Mouse (Mus musculus): ENCODE data around the gene Mindy1. TPM values are rescaled to one million over a fixed set of nuclear protein-coding genes. Genes with fewer than 3 reads are reported as not detected.

Gene Mindy1
- 100 to 1,000 TPM; 120 to 147 TPM for total RNA-seq (2021)
- long read RNA-seq, experiment 1, transcript Mindy1-202 (10 exons, 2,827 nt) = major isoform, 64 of 116 reads
- long read RNA-seq, experiment 1, transcript Mindy1-201 (10 exons, 2,800 nt) = minor isoform, 6 of 116 reads
- long read RNA-seq, experiment 1, partial matches to known transcripts = 23 of 116 reads
- long read RNA-seq, experiment 1, other reads (novel, unspliced or antisense) = 22 of 116 reads
- long read RNA-seq, experiment 2, transcript Mindy1-202 (10 exons, 2,827 nt) = major isoform, 32 of 45 reads
- long read RNA-seq, experiment 2, partial matches to known transcripts = 3 of 45 reads
- long read RNA-seq, experiment 2, other reads (novel, unspliced or antisense) = 6 of 45 reads

DNA sequence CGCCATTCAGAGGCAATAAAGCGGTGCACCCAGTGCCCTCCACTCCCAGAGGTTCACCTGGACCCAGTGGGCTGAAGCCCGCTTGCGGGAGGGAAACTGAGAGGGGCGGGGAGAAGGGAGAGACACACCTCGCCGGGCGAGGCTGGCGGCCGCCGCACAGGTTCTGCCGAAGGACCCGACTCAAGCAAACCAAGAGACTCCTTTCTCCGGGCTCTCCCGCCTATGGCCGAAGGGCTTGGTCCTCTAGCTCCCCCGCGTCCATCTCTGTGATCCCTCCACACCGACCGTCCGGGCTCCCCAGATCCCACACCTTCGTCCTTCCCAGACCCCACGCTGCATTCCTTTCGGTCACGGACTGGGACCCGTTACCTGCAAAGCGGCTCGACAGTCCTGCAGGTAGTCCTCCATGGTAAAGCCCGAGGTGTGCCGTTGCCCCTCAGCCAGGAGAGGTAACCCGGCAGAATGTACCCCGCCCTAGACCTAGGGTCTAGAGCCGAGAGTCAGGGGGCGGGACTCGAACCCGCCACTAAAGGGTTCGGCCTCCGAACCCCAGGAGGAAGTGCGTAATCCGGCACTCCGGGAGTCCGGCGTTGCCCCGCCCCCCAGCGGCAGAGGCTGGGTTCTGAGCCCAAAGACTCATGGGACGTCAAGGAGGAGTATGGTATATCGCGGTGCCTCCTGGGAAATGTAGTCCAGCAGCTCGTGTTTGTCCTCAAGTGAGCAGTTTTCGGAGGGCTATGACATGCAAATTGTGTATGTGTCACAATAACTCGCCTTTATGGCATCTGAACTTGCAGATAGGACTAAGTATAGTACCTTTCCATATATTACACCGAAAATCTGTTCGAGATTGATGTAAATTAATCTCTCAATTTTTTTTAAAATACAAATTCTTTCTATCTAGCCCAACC, at the start of gene Mindy1, which contains the start of gene Prune1:
Gene Mindy1 (plus strand): TSS at position 130 of the 911 bp plus-strand sequence.
Gene Prune1 (minus strand): TSS at position 861 of the 911 bp plus-strand sequence.
- DNase-seq = peak; percentile 99 to 100

DNA sequence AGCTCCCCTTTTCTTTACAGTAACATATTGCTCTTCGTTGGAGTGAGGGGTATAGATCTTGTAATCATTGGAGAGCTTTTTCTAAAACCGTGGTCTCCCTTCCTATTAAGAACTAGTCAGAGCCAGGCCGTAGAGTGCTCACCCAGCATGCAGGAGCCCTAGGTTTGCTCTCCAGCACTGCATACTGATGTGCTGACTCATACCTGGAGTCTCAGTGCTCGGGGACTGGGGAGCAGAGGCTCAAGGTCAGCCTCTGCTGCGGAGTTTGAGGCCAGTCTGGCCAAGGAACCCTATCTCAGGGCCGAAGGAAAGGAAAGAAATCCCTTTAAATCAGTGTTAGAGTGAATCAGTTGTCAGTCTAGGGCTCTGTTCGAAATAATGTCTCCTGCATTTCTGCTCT, 48.4 kb upstream of the Mindy1 start:
- peak; percentile 78 to 81 for DNase-seq

DNA sequence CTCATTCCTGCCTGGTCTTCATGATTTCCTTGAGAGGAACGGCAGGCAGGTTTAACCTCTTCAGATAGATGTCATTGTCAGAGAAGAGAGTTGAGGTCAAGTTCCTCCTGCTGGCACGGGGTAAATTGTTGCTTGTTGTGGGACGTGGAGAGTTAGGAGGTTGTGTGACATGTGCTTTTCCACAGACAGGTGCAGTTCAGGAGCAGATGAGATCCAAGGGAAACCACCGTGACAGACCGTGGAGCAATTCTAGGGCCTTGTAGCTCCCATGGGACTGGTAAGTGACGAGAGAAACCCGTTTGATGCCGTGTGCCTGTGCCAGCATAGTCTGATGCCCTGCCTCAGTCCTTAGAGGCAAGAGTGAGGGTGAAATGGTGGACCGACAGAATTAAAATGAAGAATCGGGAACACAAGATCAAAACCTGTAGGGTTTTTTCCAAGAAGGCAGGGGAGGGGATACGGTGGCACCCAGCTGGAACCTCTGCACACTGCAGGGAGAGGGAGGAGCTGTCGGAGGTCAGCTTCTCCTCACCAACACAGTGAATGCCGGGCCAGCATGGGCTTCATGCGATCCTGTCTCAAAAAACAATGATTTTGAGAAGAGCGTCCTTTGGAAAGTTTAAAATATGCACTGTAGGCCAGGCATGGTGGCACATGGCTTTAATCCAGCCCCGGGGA, 47.7 kb upstream of the Mindy1 start:
- DNase-seq = no peak

DNA sequence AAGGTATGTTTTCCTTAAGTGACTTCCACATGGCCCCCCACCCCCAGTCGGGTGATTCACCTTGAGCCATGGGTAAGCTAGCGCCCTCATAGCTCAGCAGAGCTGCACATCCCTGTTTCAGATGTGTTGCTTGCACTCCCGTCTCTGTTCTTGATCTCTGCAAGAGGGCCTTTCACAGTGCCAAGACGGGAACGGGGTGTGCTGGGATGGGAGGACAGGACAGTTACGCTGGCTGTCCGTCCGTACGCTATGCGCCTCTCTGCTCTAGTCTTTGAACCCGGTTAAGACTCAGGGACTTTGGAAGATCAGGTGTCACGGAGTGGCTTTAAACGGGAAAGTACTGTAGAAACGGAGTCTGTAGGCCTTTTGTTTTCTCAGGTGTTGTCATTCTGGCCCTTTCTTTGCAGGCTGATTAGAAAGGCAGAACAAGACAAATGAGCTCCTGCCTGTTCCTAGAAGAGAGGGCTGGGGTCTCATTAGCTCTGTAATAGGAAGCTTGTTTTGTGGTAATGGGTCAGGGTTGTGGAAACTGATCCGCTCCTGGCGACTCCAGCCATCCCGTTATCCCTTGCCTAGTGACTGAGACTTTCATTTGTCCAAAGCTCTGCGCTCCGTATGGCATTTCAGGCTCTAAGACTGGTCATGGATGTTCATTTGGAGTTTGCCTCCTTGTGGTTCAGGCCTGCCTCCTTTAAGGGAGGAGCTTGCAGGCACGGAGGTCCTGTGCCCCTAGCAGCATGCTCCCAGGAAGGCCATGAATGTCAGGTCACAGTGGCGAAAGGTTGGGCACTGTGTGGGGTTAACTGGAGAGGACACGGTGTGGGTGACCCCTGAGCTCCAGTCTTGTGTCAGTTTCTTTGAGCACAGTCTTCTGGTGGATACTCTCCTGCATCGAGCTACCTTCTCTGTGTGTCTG, 45.5 kb upstream of the Mindy1 start:
- DNase-seq = no peak

DNA sequence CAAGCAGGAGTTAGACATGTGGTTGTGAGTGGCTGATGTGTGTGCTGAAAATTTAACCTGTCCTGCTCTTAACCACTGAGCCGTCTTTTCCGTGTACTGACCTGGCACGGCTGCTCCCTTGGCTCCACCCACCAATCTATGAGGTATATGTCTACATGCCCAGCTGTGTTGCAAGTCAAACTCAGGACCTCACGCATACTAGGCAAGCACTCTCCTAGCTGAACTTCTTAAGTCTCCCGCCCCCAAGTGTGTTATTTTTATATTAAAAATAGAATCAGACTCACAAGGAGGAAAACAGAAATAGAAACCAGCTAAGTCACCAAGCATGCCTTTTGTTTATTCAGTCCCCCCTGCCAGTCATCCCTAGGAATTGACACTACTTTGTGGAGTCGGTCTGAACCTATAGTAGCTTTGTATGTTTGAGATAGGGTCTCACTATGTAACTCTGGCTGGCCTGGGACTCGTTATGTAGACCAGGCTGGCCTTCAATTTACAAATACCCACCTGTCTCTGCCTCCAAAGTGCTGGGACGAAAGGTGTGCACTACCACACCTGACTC, 43.5 kb upstream of the Mindy1 start:
- DNase-seq = no peak

DNA sequence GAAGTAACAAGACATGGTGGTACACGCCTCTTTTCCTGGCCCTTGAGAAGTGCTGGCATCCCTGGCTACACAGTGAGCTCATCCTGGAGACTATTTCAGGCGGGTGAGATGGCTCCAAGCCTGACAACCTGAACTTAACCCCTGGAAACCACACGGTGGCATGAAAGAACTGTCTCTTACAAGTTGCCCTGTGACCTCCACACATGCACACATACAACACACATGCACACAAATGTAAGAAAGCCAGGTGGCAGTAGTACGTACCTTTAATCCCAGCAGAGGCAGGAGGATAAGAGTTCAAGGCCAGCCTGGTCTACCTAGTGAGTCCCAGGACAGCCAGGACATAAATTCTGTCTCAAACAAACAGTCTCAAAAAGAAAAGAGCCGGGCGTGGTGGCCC, 42.1 kb upstream of the Mindy1 start:
- no peak for DNase-seq

DNA sequence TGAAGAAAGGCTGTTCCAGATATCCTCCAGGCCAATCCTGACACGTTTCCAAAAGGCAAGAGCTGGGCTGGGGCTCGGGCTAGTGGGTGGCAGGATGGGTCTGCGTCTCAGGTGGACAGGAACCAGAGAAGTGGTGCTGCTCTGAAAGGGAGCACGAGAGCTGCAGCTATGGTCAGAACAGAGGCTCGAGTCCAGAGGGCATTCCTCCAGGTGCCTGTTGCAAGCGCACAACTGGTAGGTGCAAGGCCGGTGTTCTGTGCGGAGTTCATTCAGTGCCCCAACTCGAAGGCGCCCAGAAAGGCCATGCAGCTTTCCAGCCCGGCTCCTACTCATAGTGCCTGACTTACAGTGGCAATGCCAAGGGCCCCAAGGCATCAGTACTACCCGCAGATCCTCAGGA, 41.2 kb upstream of the Mindy1 start:
- DNase-seq = no peak

DNA sequence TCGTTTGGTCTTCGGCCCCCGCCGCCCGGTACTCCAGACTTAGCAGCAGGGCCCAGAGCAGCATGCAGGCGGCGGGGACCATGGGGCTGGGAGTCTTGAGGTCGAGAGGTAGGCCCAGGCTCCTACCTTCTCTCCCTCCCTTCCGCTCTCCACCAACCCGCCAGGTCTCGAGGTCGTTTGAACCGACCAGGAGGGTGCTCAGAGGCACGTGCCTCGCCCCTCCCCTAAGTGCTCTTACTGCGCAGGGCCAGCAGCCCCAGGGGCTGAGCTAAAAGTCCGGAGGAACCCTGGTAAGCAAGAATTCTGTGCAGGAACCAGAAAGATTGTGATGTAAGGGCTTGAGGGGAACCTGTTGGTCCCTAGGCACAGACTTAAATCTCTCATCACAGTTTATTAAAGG, 40.2 kb upstream of the Mindy1 start:
- no peak for DNase-seq

DNA sequence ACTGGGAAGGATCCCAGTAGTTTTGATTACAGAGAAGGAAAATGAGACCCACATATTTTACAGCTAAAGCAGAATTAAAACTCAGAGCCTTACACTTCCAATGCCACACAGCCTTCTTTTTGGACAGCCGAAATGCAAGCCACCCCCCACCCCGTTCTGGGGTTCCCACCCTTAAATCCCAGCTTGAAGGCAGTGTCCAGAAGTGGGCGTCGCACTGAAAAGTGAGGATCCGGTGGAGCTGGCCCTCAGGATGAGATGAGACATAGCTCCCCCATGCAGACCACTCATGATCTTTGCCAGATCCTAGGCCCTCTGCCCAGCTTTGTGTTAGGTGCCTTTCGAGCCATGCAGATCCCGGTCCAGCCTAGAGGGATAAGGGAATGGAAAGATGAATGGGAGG, 39.6 kb upstream of the Mindy1 start, which contains the start of gene Gm128:
Gene Gm128 (minus strand): TSS at position 101 of the 400 bp plus-strand sequence.
- DNase-seq = no peak

DNA sequence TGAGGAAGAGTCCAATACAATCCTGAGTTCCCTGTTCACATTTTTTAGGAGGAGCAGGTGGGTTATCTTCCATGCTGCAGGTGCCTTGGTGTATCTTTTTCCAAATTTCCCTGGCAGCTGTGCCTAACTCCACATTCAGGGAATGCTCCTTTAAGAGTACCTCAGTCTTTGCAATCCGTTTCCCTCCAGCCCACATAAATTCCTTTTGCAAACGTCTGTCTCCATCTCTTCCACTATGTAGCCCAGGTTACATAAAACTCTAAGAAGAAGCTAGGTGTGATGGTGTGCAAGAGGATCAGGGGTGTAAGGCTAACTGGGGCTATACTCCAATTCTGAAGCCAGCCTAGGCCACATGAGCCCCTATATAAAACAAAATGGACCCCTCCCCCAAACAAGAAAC, 38.1 kb upstream of the Mindy1 start:
- DNase-seq = no peak

DNA sequence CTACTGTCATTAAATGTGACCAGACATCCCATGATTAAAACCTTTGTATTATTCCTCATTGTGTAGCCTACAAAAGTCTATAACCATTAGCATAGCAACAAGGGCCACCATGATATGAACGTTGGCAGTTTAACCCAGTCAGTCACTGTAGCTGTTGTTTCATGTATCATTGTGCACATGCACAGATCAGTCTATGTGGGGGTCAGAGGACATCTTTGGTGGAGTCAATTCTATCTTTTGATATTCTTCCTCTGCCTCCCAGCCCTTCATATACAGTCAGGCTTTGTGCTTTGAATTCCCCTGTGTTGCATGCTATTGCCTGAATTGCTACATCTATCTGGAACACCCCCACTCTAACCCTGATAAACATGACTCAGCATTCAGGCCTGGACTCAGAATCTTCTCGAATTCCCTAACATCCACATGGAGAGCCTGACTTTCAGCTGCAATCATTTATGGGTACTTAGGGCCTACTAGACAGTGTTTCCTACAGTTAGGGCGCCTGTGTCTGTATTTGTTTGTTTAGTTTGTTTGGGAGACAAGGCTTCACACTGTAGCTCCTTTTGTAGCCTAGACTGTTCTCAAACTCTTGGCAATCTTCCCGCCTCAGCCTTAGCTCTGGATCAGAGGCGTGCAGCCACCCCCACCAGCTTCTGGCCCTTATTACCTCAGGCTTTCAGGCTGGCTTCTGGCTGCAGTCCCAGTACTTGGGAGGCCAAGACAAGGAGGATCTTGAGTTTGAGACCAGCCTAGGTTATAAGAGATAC, 34.5 kb upstream of the Mindy1 start:
- peak; percentile 61 to 68 for DNase-seq

DNA sequence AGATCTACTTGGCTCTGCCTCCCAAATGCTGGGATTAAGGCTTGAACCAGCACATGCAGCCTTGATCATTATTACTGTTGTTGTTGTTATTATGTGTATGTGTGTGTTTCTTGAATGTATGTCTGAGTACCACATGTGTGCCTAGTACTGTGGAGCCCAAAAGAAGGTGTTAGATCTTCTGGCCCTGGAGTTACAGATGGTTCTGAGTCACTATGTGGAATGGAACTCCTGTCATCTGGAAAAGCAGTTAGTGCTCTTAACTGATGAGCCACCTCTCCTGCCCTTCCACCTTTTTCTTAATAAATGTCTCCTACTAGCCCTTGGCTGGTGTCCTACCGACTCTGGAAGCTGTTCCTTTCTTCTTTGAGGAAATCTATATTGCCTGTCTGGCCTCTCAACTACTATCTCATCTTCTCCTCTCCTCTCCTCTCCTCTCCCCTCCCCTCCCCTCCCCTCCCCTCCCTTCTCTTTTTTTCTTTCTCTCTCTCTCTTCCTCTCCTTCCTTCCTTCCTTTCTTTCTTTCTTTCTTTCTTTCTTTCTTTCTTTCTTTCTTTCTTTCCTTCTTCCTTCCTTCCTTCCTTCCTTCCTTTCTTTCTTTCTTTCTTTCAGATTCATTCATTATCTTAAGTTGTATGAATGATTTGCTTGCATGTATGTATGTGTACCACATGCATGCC, 33.3 kb upstream of the Mindy1 start:
- no peak for DNase-seq

DNA sequence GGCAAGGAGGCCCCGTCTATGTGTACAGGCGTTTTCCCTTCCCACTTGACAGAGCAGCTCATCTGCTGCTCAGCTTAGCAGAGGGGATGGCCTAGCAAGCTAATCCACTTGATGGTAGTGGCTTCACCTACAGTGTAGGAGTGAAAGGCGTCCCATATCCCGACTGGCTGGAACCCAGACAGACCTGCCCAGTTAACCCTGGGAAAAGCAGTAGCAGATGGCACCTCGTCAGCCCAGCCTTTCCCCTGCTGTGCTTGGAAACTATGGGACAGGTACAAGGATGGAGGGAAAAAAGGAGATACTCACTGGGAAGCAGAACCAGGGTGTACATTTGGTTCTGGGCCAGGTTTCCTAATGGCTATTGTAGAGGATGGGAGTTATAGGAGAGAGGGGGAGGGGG, 30.8 kb upstream of the Mindy1 start:
- DNase-seq = no peak

DNA sequence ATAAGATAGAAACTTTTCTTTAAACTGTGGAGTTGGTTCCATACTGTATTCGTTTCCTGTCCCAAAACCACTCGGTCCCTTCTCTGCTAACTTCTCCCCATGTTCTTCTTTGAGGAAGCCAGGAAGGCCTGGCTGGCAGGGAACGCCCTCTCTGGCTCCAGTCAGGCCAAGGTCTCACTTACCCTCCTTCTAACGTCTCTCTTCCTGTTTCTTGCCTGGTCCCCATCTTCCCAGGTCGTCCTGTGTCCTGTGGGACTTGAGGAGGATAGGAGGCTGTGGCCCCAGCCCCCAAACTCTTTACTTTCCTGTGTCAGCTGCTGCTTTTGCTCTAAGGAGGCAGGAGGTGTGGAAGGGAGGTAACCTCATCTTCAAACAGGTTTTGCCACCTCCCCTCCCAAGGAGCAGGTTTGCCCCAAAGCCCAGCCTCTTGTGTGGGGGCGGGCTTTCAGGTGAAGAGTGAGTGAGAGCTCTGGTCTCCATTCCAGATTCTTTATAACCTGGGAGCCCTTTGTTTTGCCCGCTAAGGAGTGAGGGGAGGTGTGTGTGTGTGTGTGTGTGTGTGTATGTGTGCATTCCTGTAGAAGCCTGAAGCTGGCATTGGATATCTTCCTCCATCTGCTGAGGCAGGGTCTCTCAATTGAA, 30.2 kb upstream of the Mindy1 start, which contains the start of gene Bnipl:
Gene Bnipl (minus strand): TSS at position 411 of the 642 bp plus-strand sequence.
- DNase-seq = no peak

DNA sequence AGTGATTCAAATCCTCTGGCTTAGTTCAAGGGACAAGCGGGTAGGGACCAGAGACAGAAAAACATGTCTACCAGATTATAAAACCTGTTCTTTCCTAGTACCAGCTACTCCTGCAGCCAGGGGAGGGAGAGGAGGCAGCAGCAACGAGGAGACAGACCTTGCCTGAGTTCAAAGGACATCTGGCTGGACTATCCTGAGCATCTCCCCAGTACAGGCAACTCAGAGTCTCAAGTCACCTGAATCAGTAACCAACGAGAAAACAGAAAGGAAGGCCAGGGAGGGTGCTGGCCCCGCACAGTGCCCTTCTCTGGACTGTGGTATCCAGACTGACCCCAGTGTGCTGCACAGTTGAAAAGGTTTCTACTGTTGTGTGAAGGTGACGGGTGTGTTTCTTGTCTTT, 24.2 kb upstream of the Mindy1 start:
- DNase-seq = no peak

DNA sequence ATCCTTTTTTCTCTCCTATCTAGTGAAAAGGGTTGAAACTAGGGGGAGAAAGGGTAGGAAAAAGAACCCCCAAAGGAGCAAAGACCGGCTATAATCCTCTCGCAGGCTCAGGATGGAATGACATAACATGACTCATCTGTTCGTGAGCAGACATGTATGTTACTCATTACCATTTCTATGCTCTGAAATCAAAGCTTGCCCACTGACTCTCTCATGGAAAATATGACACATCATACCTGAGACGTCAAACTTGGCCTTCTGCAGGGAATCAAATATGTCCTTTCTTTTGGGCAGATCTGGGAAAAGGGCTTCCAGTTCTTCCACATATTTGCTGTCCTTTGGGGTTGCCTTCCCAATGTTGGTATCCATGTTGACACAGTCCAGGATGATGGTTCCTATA, 19.2 kb upstream of the Mindy1 start:
- DNase-seq = no peak

DNA sequence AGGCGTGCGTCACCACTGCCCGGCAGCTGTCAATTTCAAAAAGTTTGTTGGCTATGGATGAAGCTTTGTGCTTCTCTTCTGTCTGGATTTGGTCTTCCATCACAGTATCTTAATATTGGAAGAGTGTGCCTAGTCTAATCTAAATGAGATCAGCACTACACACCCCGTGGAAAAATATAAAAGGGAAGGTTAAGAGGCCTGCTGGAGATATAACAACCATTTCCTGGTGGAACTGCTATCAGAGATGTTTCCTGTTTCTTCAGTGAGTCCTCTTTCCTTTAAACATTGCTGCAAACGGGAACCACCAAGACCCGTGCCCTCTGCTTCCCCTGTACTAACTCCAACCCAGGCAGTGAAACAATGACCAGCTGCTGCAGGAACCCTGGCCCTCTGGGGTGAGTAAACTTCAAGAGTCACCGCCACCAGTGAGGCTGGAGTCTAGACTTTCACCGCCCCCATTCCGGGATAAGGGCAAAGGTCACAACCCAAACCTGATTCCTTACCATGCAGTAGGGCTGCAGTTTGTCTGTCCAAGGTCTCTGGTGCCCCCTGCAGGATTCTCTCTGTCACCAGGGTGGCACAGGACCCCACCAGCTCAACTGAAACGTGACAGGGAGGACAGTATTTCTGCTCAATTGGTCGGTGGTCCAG, 17.9 kb upstream of the Mindy1 start:
- DNase-seq = peak; percentile 74 to 86

DNA sequence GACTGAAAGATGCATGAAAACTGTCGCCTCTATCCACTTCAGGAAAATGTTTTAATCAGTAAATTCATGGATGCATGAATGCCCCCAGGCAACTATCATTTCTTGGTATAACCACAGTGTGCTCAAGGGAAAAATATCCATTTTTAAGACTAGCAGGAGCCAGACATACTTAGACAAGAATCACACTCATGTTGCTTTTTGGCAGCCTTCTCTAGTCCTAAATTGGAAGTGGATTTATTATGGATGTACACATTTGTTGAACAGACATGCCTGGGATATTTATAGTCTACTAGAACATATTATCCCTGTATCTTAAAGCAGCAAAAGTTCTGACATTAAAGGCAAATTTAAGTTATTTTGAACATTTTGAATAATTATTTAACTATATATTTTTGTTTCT, 16.4 kb upstream of the Mindy1 start:
- no peak for DNase-seq

DNA sequence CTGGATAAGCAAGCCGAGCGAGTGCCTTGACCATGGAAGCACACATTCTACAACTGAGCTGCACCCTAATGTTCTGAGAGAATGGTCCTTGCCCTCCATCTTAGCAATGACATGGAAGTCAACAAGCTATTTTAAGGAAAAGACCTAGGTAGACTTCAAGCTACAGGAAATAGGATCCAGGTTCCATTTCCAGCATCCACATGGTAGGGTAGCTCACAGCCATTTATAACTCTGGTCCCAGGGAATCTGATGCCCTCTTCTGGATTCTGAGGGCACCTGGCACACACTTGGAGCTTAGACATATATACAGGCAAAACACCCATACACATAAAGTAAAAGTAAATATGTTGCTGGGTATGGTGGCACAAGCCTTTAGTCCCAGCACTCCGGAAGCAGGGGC, 15.1 kb upstream of the Mindy1 start:
- DNase-seq = no peak
